Mouse (Mus musculus): Measurements from ENCODE around the gene Rflnb.
A peak's percentile ranks its signal among the peaks of the same experiment; 100 is the strongest.

DNA sequence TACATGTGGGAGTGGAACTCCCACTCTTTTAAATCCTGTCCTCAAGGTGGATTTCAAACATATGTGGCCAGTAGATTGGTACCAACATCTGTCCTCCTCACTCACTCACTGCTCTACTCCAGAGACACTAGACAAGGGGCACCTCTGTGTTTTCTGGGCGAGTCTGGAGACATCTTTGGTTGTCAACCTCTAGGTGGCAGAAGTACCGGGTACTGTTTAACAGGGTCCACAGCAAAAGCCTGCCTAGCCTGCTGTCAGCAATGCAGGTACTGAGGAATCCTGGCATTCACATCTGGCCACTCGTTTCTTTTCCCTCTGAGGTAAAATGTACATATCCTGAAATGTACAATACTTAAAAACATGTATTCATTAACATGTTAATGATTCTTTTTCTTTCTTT lies 28.9 kb upstream of the Rflnb start:
- TF ChIP-seq POLR2A (IDR thresholded peaks at IDR 0.05; ENCODE audit: insufficient read depth, low read depth, low read length) = no peak
- TF ChIP-seq EP300 (IDR thresholded peaks at IDR 0.05; ENCODE audit: insufficient read depth, low read depth, low read length) = no peak
- peak; percentile 72 for TF ChIP-seq CTCF (IDR thresholded peaks at IDR 0.05)
